Mouse (Mus musculus): Measurements from ENCODE around the gene Dcst1. TPM values are rescaled to one million over a fixed set of nuclear protein-coding genes. Genes with fewer than 3 reads are reported as not detected.
A peak's percentile ranks its signal among the peaks of the same experiment; 100 is the strongest.

The Dcst1 gene
- polyA plus RNA-seq, 2 experiments, result 0.03 TPM; not detected in 1

- Histone ChIP-seq H3K4me1 (replicated peaks; ENCODE audit: control insufficient read depth in 2 of 2, insufficient read depth in 2 of 2, low read length in 1 of 2) (peaks cover 4 to 5% of the 10 kb centered on the region in 2 experiments), H3K4me3 (ENCODE audit: insufficient read depth in 1 of 2, low read depth in 2 of 2, low read length in 2 of 2) (no peak overlapping the region), H3K27ac (no peak overlapping the region), H3K27me3 (ENCODE audit: control insufficient read depth, insufficient read depth, low read length) (no peaks in the 10 kb centered on the region), H3K4me2 (ENCODE audit: low read depth) (no peak overlapping the region), H3K9ac (replicated peaks) (no peak overlapping the region), H3K9me3 (ENCODE audit: control insufficient read depth, low read length) (no peaks in the 10 kb centered on the region), H3K36me3 (replicated peaks; ENCODE audit: control insufficient read depth, insufficient read depth, low read depth) (0 out of 2 replicates have a peak, but pooled peaks cover 2% of the 10 kb centered on the region)
- TF ChIP-seq CTCF (IDR thresholded peaks at IDR 0.05; ENCODE audit: low read depth) (no peak), EP300 (IDR thresholded peaks at IDR 0.05; ENCODE audit: low read depth) (no peak)
- no peak for DNase-seq (ENCODE audit: low read depth in 3 of 3, low spot score in 3 of 3)
- 84% methylated on average over 6 of the region's 6 CpGs for WGBS (ENCODE audit: insufficient replicate concordance)
- no peak for ATAC-seq (ENCODE audit: insufficient read depth)
These were observed 41.8 kb upstream of the Dcst1 start for GRCm38 (mm10) chr3:89406887-89407286.

- 0 out of 2 replicates have a peak, but pooled peaks cover 2% of the 10 kb centered on the region for H3K36me3 ChIP-seq (replicated peaks; ENCODE audit: control insufficient read depth, insufficient read depth, low read depth)
- ATAC-seq (ENCODE audit: insufficient read depth) (no peak), DNase-seq (ENCODE audit: low read depth in 3 of 3, low spot score in 3 of 3) (no peak)
- TF ChIP-seq CTCF (IDR thresholded peaks at IDR 0.05; ENCODE audit: low read depth), result no peak
- TF ChIP-seq EP300 (IDR thresholded peaks at IDR 0.05; ENCODE audit: low read depth), result no peak
- no peak within 1 kb of the TSS for H3K27ac ChIP-seq
- no peak within 1 kb of the TSS for H3K9ac ChIP-seq (replicated peaks)
- H3K4me1 ChIP-seq (replicated peaks; ENCODE audit: control insufficient read depth in 2 of 2, insufficient read depth in 2 of 2, low read length in 1 of 2), result no peaks in the 10 kb centered on the region
- no peaks in the 10 kb centered on the region for H3K27me3 ChIP-seq (ENCODE audit: control insufficient read depth, insufficient read depth, low read length)
- WGBS (ENCODE audit: insufficient replicate concordance), result 70% methylated on average over 5 of the region's 5 CpGs
- H3K9me3 ChIP-seq (ENCODE audit: control insufficient read depth, low read length), result no peaks in the 10 kb centered on the region
- no peak within 1 kb of the TSS for H3K4me2 ChIP-seq (ENCODE audit: low read depth)
- H3K4me3 ChIP-seq (ENCODE audit: insufficient read depth in 1 of 2, low read depth in 2 of 2, low read length in 2 of 2), result no peak within 1 kb of the TSS
These were observed 37.6 kb upstream of the Dcst1 start, which contains the start of gene Lenep for GRCm38 (mm10) chr3:89402693-89403092. TSS of gene Lenep (minus strand) at chr3:89402793.

GRCm38 (mm10) chr3:89401329-89401728 is 36.3 kb upstream of the Dcst1 start:
- H3K36me3 ChIP-seq (replicated peaks; ENCODE audit: control insufficient read depth, insufficient read depth, low read depth), result 0 out of 2 replicates have a peak, but pooled peaks cover 2% of the 10 kb centered on the region
- DNase-seq (ENCODE audit: low read depth in 3 of 3, low spot score in 3 of 3), result no peak
- 80% methylated on average over 7 of the region's 7 CpGs for WGBS (ENCODE audit: insufficient replicate concordance)

GRCm38 (mm10) chr3:89396654-89397005 is 31.6 kb upstream of the Dcst1 start:
- DNase-seq (ENCODE audit: low read depth in 3 of 3, low spot score in 3 of 3) (no peak), ATAC-seq (ENCODE audit: insufficient read depth) (no peak)
- Histone ChIP-seq H3K27me3 (ENCODE audit: control insufficient read depth, insufficient read depth, low read length) (peaks cover 17% of the 10 kb centered on the region), H3K4me1 (replicated peaks; ENCODE audit: control insufficient read depth in 2 of 2, insufficient read depth in 2 of 2, low read length in 1 of 2) (peaks cover 9 to 16% of the 10 kb centered on the region in 2 experiments), H3K27ac (no peak overlapping the region), H3K9me3 (ENCODE audit: control insufficient read depth, low read length) (no peaks in the 10 kb centered on the region), H3K4me2 (ENCODE audit: low read depth) (peak overlapping the region; percentile 98), H3K9ac (replicated peaks) (peak overlapping the region; percentile 66), H3K4me3 (ENCODE audit: insufficient read depth in 1 of 2, low read depth in 2 of 2, low read length in 2 of 2) (peak overlapping the region in 1 of 2 experiments; percentile 61; a peak in 2 of 4 replicates), H3K36me3 (replicated peaks; ENCODE audit: control insufficient read depth, insufficient read depth, low read depth) (no peaks in the 10 kb centered on the region)
- TF ChIP-seq CTCF (IDR thresholded peaks at IDR 0.05; ENCODE audit: low read depth) (no peak), EP300 (IDR thresholded peaks at IDR 0.05; ENCODE audit: low read depth) (no peak)
- WGBS (ENCODE audit: insufficient replicate concordance), result under 1% methylated on average over 4 of the region's 4 CpGs

More at GRCm38 (mm10) chr3:89401329-89401728, 36.3 kb upstream of the Dcst1 start:
- TF ChIP-seq CTCF (IDR thresholded peaks at IDR 0.05; ENCODE audit: low read depth) (no peak), EP300 (IDR thresholded peaks at IDR 0.05; ENCODE audit: low read depth) (no peak)
- H3K9ac ChIP-seq (replicated peaks), result no peak overlapping the region
- H3K9me3 ChIP-seq (ENCODE audit: control insufficient read depth, low read length), result no peaks in the 10 kb centered on the region
- H3K27ac ChIP-seq, result no peak overlapping the region
- H3K27me3 ChIP-seq (ENCODE audit: control insufficient read depth, insufficient read depth, low read length), result no peaks in the 10 kb centered on the region
- no peak overlapping the region for H3K4me2 ChIP-seq (ENCODE audit: low read depth)
- H3K4me1 ChIP-seq (replicated peaks; ENCODE audit: control insufficient read depth in 2 of 2, insufficient read depth in 2 of 2, low read length in 1 of 2), result peaks cover 0 to 6% of the 10 kb centered on the region in 2 experiments; a peak in 1 of 4 replicates
- no peak for ATAC-seq (ENCODE audit: insufficient read depth)
- no peak overlapping the region for H3K4me3 ChIP-seq (ENCODE audit: insufficient read depth in 1 of 2, low read depth in 2 of 2, low read length in 2 of 2)

- peak overlapping the region; percentile 98 for H3K4me2 ChIP-seq (ENCODE audit: low read depth)
- no peak overlapping the region for H3K27ac ChIP-seq
- under 1% methylated on average over 44 of the region's 44 CpGs for WGBS (ENCODE audit: insufficient replicate concordance)
- no peak for TF ChIP-seq EP300 (IDR thresholded peaks at IDR 0.05; ENCODE audit: low read depth)
- TF ChIP-seq CTCF (IDR thresholded peaks at IDR 0.05; ENCODE audit: low read depth), result peak; percentile 94
- H3K27me3 ChIP-seq (ENCODE audit: control insufficient read depth, insufficient read depth, low read length), result peaks cover 20% of the 10 kb centered on the region
- H3K36me3 ChIP-seq (replicated peaks; ENCODE audit: control insufficient read depth, insufficient read depth, low read depth), result no peaks in the 10 kb centered on the region
- ATAC-seq (ENCODE audit: insufficient read depth) (no peak), DNase-seq (ENCODE audit: low read depth in 3 of 3, low spot score in 3 of 3) (peak in 1 of 3 experiments; percentile 43)
- H3K4me3 ChIP-seq (ENCODE audit: insufficient read depth in 1 of 2, low read depth in 2 of 2, low read length in 2 of 2), result peak overlapping the region; percentile 58 to 61
- H3K4me1 ChIP-seq (replicated peaks; ENCODE audit: control insufficient read depth in 2 of 2, insufficient read depth in 2 of 2, low read length in 1 of 2), result peaks cover 9 to 16% of the 10 kb centered on the region in 2 experiments
- H3K9ac ChIP-seq (replicated peaks), result peak overlapping the region; percentile 66
- no peaks in the 10 kb centered on the region for H3K9me3 ChIP-seq (ENCODE audit: control insufficient read depth, low read length)
These were observed 31.0 kb upstream of the Dcst1 start for GRCm38 (mm10) chr3:89395806-89396653.
